Mouse (Mus musculus) thymus, postnatal 14 days (tissue): ENCODE measurements around the gene Rbak.
A peak's percentile ranks its signal among the peaks of the same experiment; 100 is the strongest.
"Not testable (repeated sequence)": the region's sequence is repeated elsewhere in the genome, so short reads cannot be mapped to it uniquely, and the experiment has no call there.

Experiments
- DNase-seq: peaks from one replicate; pipeline ENCODE4 v3.0.0; 2021

The Rbak gene

GRCm38 (mm10) chr5:143134216-143135010 is 46.2 kb downstream of the Rbak start:
- not testable (repeated sequence) for DNase-seq

- DNase-seq = peak; percentile 64
These were observed 47.5 kb downstream of the Rbak start for GRCm38 (mm10) chr5:143132935-143133514.

- DNase-seq = peak; percentile 45
These were observed 50.2 kb downstream of the Rbak start for GRCm38 (mm10) chr5:143130342-143130741.

GRCm38 (mm10) chr5:143129101-143129500 is 51.5 kb downstream of the Rbak start:
- DNase-seq = no peak

GRCm38 (mm10) chr5:143127837-143128236 is 52.7 kb downstream of the Rbak start:
- no peak for DNase-seq

GRCm38 (mm10) chr5:143126908-143127307 is 53.7 kb downstream of the Rbak start:
- DNase-seq = no peak

GRCm38 (mm10) chr5:143126089-143126488 is 54.5 kb downstream of the Rbak start:
- no peak for DNase-seq

- DNase-seq = no peak
These were observed 55.0 kb downstream of the Rbak start for GRCm38 (mm10) chr5:143125601-143126000.

- no peak for DNase-seq
These were observed 55.7 kb downstream of the Rbak start for GRCm38 (mm10) chr5:143124805-143125378.

- DNase-seq = no peak
These were observed 57.9 kb downstream of the Rbak start for GRCm38 (mm10) chr5:143122673-143123072.
